Mouse (Mus musculus) ES-E14 (cell line): ENCODE data around the gene Slc27a1.

Source experiments
- ZC3H11A ChIP-seq: IDR thresholded peaks from 2 replicates; pipeline ENCODE4 v1.6.1; 2012; ENCODE audit warnings: low read depth, mild to moderate bottlenecking, inconsistent platforms, low read length, borderline replicate concordance
- ZNF384 ChIP-seq: IDR thresholded peaks from 2 replicates; pipeline ENCODE4 v1.6.1; 2012; ENCODE audit warnings: low read depth, low read length, inconsistent platforms

DNA sequence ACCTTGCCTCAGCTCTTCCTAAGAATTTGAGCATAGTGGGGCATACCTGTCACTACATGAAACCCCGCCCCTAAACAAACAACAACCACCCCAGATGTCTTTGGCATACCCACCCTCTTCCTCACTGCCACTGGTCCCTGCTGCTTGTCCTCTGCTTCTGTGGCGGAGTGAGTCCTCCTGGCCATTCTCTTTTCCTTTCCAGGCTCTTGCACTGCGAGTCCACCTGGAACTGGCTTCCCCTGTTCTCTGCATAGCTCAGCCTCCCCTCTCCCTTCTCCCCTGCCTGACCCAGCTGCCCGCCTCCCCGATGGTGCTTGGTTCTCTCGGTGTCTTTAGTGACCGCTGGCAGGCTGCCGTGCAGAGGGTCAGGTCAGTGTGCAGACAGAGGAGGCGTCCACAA is 24.9 kb upstream of the Slc27a1 start:
- no peak for TF ChIP-seq ZC3H11A
- TF ChIP-seq ZNF384: no peak
